Mouse (Mus musculus) CD4-positive helper T cell, adult 2 months (primary cell): ENCODE measurements at regions not wholly inside any gene's neighbourhood (a gene's known extent, or its start where the extent isn't known, plus 50 kb on each side); places are given as distances from the start of the nearest gene placed in this dataset.

Experiments
- DNase-seq: peaks from one replicate; pipeline ENCODE4 v3.0.0-alpha.2; 2012; ENCODE audit warnings: low read depth, missing footprints, low spot score

GRCm38 (mm10) chr6:91573487-91573886 lies 57.8 kb downstream of the Lsm3 start:
- DNase-seq, result no peak

GRCm38 (mm10) chr6:91574414-91574813 lies 58.7 kb downstream of the Lsm3 start:
- no peak for DNase-seq

GRCm38 (mm10) chr6:91575662-91576364 lies 60.1 kb downstream of the Lsm3 start:
- peak; percentile 59 for DNase-seq

- DNase-seq, result no peak
Measured at GRCm38 (mm10) chr6:91576906-91577305, 61.2 kb downstream of the Lsm3 start.

GRCm38 (mm10) chr6:91579666-91580065 lies 63.9 kb downstream of the Lsm3 start:
- no peak for DNase-seq

GRCm38 (mm10) chr6:91580607-91581006 lies 64.9 kb downstream of the Lsm3 start:
- DNase-seq, result no peak

GRCm38 (mm10) chr6:91582338-91582737 lies 66.6 kb downstream of the Lsm3 start:
- DNase-seq, result no peak

- no peak for DNase-seq
Measured at GRCm38 (mm10) chr6:91583346-91583745, 67.6 kb downstream of the Lsm3 start.

GRCm38 (mm10) chr6:91585543-91585942 lies 69.8 kb downstream of the Lsm3 start:
- no peak for DNase-seq

- no peak for DNase-seq
Measured at GRCm38 (mm10) chr6:91589181-91589580, 73.5 kb downstream of the Lsm3 start.

GRCm38 (mm10) chr6:91590395-91590794 lies 74.7 kb downstream of the Lsm3 start:
- no peak for DNase-seq

- no peak for DNase-seq
Measured at GRCm38 (mm10) chr6:91590806-91591571, 75.3 kb downstream of the Lsm3 start.

- no peak for DNase-seq
Measured at GRCm38 (mm10) chr6:91592651-91593050, 76.9 kb downstream of the Lsm3 start.

- no peak for DNase-seq
Measured at GRCm38 (mm10) chr6:91598942-91599341, 83.2 kb downstream of the Lsm3 start.

- no peak for DNase-seq
Measured at GRCm38 (mm10) chr6:91600116-91600515, 83.7 kb upstream of the Slc6a6 start.

GRCm38 (mm10) chr6:91606634-91607215 lies 77.1 kb upstream of the Slc6a6 start:
- DNase-seq, result no peak

- no peak for DNase-seq
Measured at GRCm38 (mm10) chr6:91607613-91608272, 76.1 kb upstream of the Slc6a6 start.

- no peak for DNase-seq
Measured at GRCm38 (mm10) chr6:91609671-91610070, 74.2 kb upstream of the Slc6a6 start.

GRCm38 (mm10) chr6:91615022-91615421 lies 68.8 kb upstream of the Slc6a6 start:
- DNase-seq, result no peak

GRCm38 (mm10) chr6:91616541-91616940 lies 67.3 kb upstream of the Slc6a6 start:
- DNase-seq, result no peak

GRCm38 (mm10) chr6:91617031-91617596 lies 66.7 kb upstream of the Slc6a6 start:
- DNase-seq, result peak; percentile 81

GRCm38 (mm10) chr6:91617685-91618084 lies 66.2 kb upstream of the Slc6a6 start:
- no peak for DNase-seq
